Mouse (Mus musculus): ENCODE measurements around the gene Dclk1. TPM values are rescaled to one million over a fixed set of nuclear protein-coding genes. Genes with fewer than 3 reads are reported as not detected.

Dclk1 gene
- polyA plus RNA-seq, 1 experiment from 2014 or later: 234 TPM

- Histone ChIP-seq H3K4me2 (ENCODE audit: low read length) (no peak overlapping the region), H3K4me3 (ENCODE audit: low read length) (no peak overlapping the region), H3K9ac (ENCODE audit: low read depth, low read length) (no peak overlapping the region), H3K4me1 (ENCODE audit: control insufficient read depth, insufficient read depth, low read depth, low read length) (peaks cover 6% of the 10 kb centered on the region), H3K27ac (ENCODE audit: low read depth, low read length) (peak overlapping the region; percentile 36; the same call in 1 of the 2 replicates), H3K27me3 (replicated peaks; ENCODE audit: control insufficient read depth, insufficient read depth, low read length) (no peaks in the 10 kb centered on the region), H3K36me3 (ENCODE audit: control insufficient read depth, insufficient read depth, low read length) (no peaks in the 10 kb centered on the region), H3K9me3 (ENCODE audit: control insufficient read depth, low read length) (no peaks in the 10 kb centered on the region)
- WGBS: 48% methylated on average over 4 of the region's 4 CpGs
- ATAC-seq: no peak
Measured at GRCm38 (mm10) chr3:55213785-55214184, 28.4 kb upstream of the Dclk1 start.

GRCm38 (mm10) chr3:55214413-55214812 lies 27.8 kb upstream of the Dclk1 start:
- no peak overlapping the region for H3K4me2 ChIP-seq (ENCODE audit: low read length)
- H3K4me3 ChIP-seq (ENCODE audit: low read length): no peak overlapping the region
- WGBS: 55% methylated on average over 6 of the region's 6 CpGs
- H3K27me3 ChIP-seq (replicated peaks; ENCODE audit: control insufficient read depth, insufficient read depth, low read length): no peaks in the 10 kb centered on the region
- H3K9me3 ChIP-seq (ENCODE audit: control insufficient read depth, low read length): no peaks in the 10 kb centered on the region
- H3K27ac ChIP-seq (ENCODE audit: low read depth, low read length): peak overlapping the region; percentile 36; the same call in 1 of the 2 replicates
- peaks cover 6% of the 10 kb centered on the region for H3K4me1 ChIP-seq (ENCODE audit: control insufficient read depth, insufficient read depth, low read depth, low read length)
- ATAC-seq: peak; percentile 48; the same call in 1 of the 2 replicates
- H3K36me3 ChIP-seq (ENCODE audit: control insufficient read depth, insufficient read depth, low read length): no peaks in the 10 kb centered on the region
- no peak overlapping the region for H3K9ac ChIP-seq (ENCODE audit: low read depth, low read length)

DNA sequence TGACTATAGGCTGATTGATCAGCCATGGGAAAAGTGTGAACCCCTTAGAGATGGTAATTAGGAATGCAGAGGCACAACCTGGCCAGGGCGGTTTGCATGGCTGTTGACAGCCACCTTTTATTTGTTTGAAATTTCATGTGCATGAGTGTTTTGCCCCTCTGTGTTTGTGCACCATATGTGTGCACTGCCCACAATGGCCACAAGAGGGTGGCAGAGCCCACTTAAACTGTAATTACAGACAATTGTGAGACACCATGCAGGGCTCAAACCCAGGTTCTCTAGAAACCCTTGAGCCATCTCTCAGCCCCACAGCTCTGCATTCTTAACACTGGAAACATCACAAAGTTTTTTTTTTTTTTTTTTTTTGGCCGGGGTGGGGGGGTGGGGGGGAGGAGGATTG lies 19.7 kb upstream of the Dclk1 start:
- Histone ChIP-seq H3K4me3 (ENCODE audit: low read length) (no peak overlapping the region), H3K27me3 (replicated peaks; ENCODE audit: control insufficient read depth, insufficient read depth, low read length) (no peaks in the 10 kb centered on the region), H3K9me3 (ENCODE audit: control insufficient read depth, low read length) (no peaks in the 10 kb centered on the region), H3K27ac (ENCODE audit: low read depth, low read length) (no peak overlapping the region), H3K36me3 (ENCODE audit: control insufficient read depth, insufficient read depth, low read length) (no peaks in the 10 kb centered on the region), H3K4me1 (ENCODE audit: control insufficient read depth, insufficient read depth, low read depth, low read length) (peaks cover 2% of the 10 kb centered on the region; the same call in 1 of the 2 replicates), H3K4me2 (ENCODE audit: low read length) (no peak overlapping the region), H3K9ac (ENCODE audit: low read depth, low read length) (no peak overlapping the region)
- 77% methylated on average over 2 of the region's 2 CpGs for WGBS
- ATAC-seq: no peak

DNA sequence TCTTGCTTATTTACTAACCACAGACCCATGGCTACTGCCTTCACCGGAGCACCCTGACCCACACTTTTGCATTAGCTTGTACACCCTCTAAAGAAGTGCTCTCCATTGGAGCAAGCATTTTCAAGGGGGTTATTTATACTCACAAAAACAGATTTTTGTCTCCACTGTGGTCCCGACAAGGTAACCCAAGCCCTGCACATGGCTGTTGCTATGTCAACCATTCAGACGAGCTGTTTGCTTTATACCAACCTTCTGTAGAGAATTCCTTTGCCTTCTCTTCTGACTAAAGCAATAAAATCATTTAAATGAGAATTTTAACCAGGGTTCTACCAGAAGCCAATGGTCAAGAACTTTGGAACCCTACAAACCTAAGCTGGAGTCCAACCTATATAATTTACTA lies 18.3 kb upstream of the Dclk1 start:
- H3K27ac ChIP-seq (ENCODE audit: low read depth, low read length): no peak overlapping the region
- no peak for ATAC-seq
- 69% methylated on average over 3 of the region's 3 CpGs for WGBS

GRCm38 (mm10) chr3:55226501-55227213 lies 15.5 kb upstream of the Dclk1 start:
- peak overlapping the region; percentile 21 for H3K4me3 ChIP-seq (ENCODE audit: low read length)
- no peaks in the 10 kb centered on the region for H3K27me3 ChIP-seq (replicated peaks; ENCODE audit: control insufficient read depth, insufficient read depth, low read length)
- WGBS: 24% methylated on average over 18 of the region's 18 CpGs
- H3K4me2 ChIP-seq (ENCODE audit: low read length): peak overlapping the region; percentile 52
- H3K36me3 ChIP-seq (ENCODE audit: control insufficient read depth, insufficient read depth, low read length): no peaks in the 10 kb centered on the region
- H3K9ac ChIP-seq (ENCODE audit: low read depth, low read length): 0 out of 2 replicates have a peak overlapping the region, but pooled peaks have one; percentile 8
- H3K27ac ChIP-seq (ENCODE audit: low read depth, low read length): no peak overlapping the region
- peaks cover 2% of the 10 kb centered on the region; the same call in 1 of the 2 replicates for H3K4me1 ChIP-seq (ENCODE audit: control insufficient read depth, insufficient read depth, low read depth, low read length)
- H3K9me3 ChIP-seq (ENCODE audit: control insufficient read depth, low read length): no peaks in the 10 kb centered on the region
- ATAC-seq: peak; percentile 70; the same call in 1 of the 2 replicates

More for the DNA sequence above, 18.3 kb upstream of the Dclk1 start:
- Histone ChIP-seq H3K27me3 (replicated peaks; ENCODE audit: control insufficient read depth, insufficient read depth, low read length) (no peaks in the 10 kb centered on the region), H3K4me1 (ENCODE audit: control insufficient read depth, insufficient read depth, low read depth, low read length) (peaks cover 2% of the 10 kb centered on the region; the same call in 1 of the 2 replicates), H3K9me3 (ENCODE audit: control insufficient read depth, low read length) (no peaks in the 10 kb centered on the region), H3K4me2 (ENCODE audit: low read length) (no peak overlapping the region), H3K4me3 (ENCODE audit: low read length) (no peak overlapping the region), H3K36me3 (ENCODE audit: control insufficient read depth, insufficient read depth, low read length) (no peaks in the 10 kb centered on the region), H3K9ac (ENCODE audit: low read depth, low read length) (no peak overlapping the region)

DNA sequence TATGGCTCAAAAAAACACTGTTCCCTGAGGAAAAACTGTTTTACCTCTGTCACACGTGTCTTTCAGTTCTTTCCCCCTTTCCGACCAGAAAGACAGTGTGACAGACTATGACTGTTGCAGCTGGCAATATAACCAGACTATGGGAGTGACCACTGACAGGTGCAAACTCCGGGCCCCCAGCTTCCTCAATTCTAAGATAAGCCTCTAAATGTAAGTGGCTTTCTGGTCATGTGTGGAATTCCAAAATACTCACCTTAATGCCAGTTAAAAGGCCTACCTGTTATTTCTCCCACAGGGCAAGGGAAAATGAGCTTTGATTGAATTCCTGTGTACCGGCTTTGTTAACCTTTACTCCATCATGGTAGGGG lies 15.0 kb upstream of the Dclk1 start:
- no peak overlapping the region for H3K4me3 ChIP-seq (ENCODE audit: low read length)
- 0 out of 2 replicates have a peak, but pooled peaks have one; percentile 34 for ATAC-seq
- H3K9me3 ChIP-seq (ENCODE audit: control insufficient read depth, low read length): no peaks in the 10 kb centered on the region
- no peak overlapping the region for H3K27ac ChIP-seq (ENCODE audit: low read depth, low read length)
- H3K4me2 ChIP-seq (ENCODE audit: low read length): peak overlapping the region; percentile 52
- 0 out of 2 replicates have a peak overlapping the region, but pooled peaks have one; percentile 8 for H3K9ac ChIP-seq (ENCODE audit: low read depth, low read length)
- 30% methylated on average over 4 of the region's 4 CpGs for WGBS
- no peaks in the 10 kb centered on the region for H3K36me3 ChIP-seq (ENCODE audit: control insufficient read depth, insufficient read depth, low read length)
- H3K27me3 ChIP-seq (replicated peaks; ENCODE audit: control insufficient read depth, insufficient read depth, low read length): no peaks in the 10 kb centered on the region
- H3K4me1 ChIP-seq (ENCODE audit: control insufficient read depth, insufficient read depth, low read depth, low read length): peaks cover 2% of the 10 kb centered on the region; the same call in 1 of the 2 replicates

DNA sequence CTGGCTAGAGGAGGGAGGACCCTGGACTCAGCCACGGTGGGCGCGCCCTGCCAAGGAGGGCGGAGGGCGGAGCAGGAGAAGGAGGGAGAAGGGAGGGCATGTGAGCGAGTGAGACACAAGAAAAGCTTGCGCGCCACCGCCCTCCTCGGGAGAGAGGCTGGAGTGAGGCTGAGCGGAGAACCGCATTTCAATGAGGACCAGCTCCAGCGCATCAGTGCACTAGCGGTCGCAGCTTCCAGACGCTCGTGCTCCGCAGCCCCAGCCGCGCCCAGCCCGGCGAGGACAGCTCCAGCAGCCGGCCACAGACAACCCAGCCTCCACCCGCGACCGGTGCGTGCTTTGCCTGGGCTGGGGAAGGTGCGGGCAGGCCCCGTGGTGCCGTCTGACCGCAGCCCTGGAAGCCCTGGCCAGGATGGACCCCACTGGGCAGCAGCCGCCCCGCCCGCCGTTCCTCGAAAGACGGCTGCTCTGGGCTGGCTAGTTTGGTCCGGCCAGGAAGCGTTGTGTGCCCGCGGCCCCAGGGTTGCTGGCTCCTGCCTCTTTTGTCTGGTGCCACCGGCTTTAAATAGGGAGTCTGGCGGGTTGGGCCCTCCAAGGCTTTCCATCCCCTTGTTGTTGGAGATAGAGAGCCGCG lies 375 bp downstream of the Dclk1 start:
- peaks cover 19% of the 10 kb centered on the region for H3K4me1 ChIP-seq (ENCODE audit: control insufficient read depth, insufficient read depth, low read depth, low read length)
- no peaks in the 10 kb centered on the region for H3K27me3 ChIP-seq (replicated peaks; ENCODE audit: control insufficient read depth, insufficient read depth, low read length)
- H3K9ac ChIP-seq (ENCODE audit: low read depth, low read length): peak overlapping the region; percentile 99
- peak; percentile 96 for ATAC-seq
- peak overlapping the region; percentile 91 for H3K4me3 ChIP-seq (ENCODE audit: low read length)
- H3K9me3 ChIP-seq (ENCODE audit: control insufficient read depth, low read length): no peaks in the 10 kb centered on the region
- H3K4me2 ChIP-seq (ENCODE audit: low read length): peak overlapping the region; percentile 83
- WGBS: 2% methylated on average over 36 of the region's 45 CpGs
- 0 out of 2 replicates have a peak, but pooled peaks cover 3% of the 10 kb centered on the region for H3K36me3 ChIP-seq (ENCODE audit: control insufficient read depth, insufficient read depth, low read length)
- peak overlapping the region; percentile 99 for H3K27ac ChIP-seq (ENCODE audit: low read depth, low read length)

DNA sequence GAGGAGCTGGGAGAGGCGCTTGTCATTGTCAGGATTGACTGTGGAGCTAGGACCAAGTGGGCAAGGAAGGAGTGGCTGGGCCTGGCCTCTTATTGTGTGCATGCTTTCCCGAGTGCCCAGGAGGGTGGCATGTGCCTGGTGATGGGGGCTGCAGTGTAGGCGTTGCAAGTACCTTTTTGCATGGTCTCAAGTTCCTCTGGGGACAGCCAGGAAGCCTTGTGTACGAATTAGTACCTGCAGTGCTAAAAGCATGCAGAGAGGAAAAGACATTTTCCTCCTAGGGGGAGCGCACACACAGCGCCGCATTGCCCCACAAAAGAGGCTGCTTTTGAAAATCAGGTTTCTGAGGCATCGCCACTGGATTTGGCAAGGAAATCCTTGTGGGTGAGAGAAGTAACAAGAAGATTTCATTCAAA lies 900 bp downstream of the Dclk1 start:
- peaks cover 22% of the 10 kb centered on the region for H3K4me1 ChIP-seq (ENCODE audit: control insufficient read depth, insufficient read depth, low read depth, low read length)
- no peaks in the 10 kb centered on the region for H3K27me3 ChIP-seq (replicated peaks; ENCODE audit: control insufficient read depth, insufficient read depth, low read length)
- peak overlapping the region; percentile 99 for H3K9ac ChIP-seq (ENCODE audit: low read depth, low read length)
- 0 out of 2 replicates have a peak, but pooled peaks cover 3% of the 10 kb centered on the region for H3K36me3 ChIP-seq (ENCODE audit: control insufficient read depth, insufficient read depth, low read length)
- peak overlapping the region; percentile 99 for H3K27ac ChIP-seq (ENCODE audit: low read depth, low read length)
- H3K9me3 ChIP-seq (ENCODE audit: control insufficient read depth, low read length): no peaks in the 10 kb centered on the region
- 2% methylated on average over 8 of the region's 8 CpGs for WGBS
- peak overlapping the region; percentile 83 for H3K4me2 ChIP-seq (ENCODE audit: low read length)
- peak; percentile 68 for ATAC-seq
- peak overlapping the region; percentile 91 for H3K4me3 ChIP-seq (ENCODE audit: low read length)

- no peaks in the 10 kb centered on the region for H3K27me3 ChIP-seq (replicated peaks; ENCODE audit: control insufficient read depth, insufficient read depth, low read length)
- H3K4me1 ChIP-seq (ENCODE audit: control insufficient read depth, insufficient read depth, low read depth, low read length): peaks cover 31% of the 10 kb centered on the region
- no peaks in the 10 kb centered on the region for H3K9me3 ChIP-seq (ENCODE audit: control insufficient read depth, low read length)
- peak overlapping the region; percentile 91 for H3K4me3 ChIP-seq (ENCODE audit: low read length)
- peak overlapping the region; percentile 99 for H3K9ac ChIP-seq (ENCODE audit: low read depth, low read length)
- H3K36me3 ChIP-seq (ENCODE audit: control insufficient read depth, insufficient read depth, low read length): 0 out of 2 replicates have a peak, but pooled peaks cover 3% of the 10 kb centered on the region
- 31% methylated on average over 6 of the region's 6 CpGs for WGBS
- peak overlapping the region; percentile 99 for H3K27ac ChIP-seq (ENCODE audit: low read depth, low read length)
- no peak for ATAC-seq
- H3K4me2 ChIP-seq (ENCODE audit: low read length): peak overlapping the region; percentile 83
Measured at GRCm38 (mm10) chr3:55244087-55244486, 1.9 kb downstream of the Dclk1 start.
